Mouse (Mus musculus): Measurements from ENCODE around the gene Rabgap1l. TPM values are rescaled to one million over a fixed set of nuclear protein-coding genes. Genes with fewer than 3 reads are reported as not detected.
"Not testable (repeated sequence)": the region's sequence is repeated elsewhere in the genome, so short reads cannot be mapped to it uniquely, and the experiment has no call there.

Rabgap1l gene
- total RNA-seq, 2 experiments from 2014 or later = 22.3 to 30.4 TPM

DNA sequence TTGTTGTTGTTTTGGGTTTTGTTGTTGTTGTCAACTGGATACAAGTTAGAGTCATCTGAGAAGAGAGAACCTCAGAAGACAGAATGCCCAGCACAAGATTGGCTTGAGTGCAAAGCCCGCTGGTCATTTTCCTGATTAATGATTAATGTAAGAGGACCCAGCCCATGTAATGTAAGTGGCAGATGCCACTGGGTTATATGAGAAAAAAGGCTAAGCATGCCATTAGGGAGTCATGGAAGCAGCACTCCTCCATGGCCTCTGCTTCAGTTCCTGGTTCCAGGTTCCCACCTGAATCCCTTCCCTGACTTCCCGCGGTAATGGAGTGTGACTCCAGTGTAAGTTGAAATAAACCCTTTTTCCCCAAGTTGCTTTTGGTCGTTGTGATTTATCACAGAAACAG is 480.4 kb downstream of the Rabgap1l start:
- no peak for DNase-seq

DNA sequence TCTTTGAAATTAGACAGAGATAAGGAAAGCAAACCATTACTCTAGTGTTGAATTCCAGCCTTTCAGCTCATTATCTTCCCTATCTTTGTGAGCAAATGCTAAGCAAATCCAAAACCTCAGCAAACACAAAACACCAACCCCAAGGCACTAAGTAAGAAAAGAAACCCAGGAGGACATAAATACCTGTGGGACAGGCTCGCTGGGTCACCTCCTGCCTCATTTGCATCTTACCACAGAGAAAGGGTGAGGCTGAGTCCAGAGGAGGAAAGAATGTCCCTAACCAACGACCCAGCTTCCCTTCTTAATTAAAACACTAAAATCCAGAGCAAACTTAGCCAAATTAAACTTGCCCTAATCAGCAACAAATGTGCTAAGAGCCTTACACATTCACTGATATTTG is 481.1 kb downstream of the Rabgap1l start:
- no peak for DNase-seq

DNA sequence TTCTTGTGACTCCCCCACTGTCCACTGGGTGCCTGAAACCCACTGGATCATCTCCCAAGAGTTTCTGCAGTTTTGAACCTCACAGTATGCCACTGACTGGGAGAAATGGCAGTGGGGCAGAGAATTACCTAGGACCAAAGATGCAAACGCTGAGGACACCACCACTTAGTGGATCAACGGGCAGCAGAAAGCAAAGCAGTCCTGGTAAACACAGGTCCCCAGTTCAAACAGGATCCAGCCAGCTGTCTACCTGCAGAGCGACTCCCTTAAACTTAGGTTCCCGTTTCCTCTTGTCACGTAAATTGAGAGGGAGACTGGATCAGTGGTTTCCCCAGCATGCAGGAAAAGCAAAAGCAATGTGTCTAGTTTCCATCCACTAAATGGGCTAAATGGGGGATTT is 483.1 kb downstream of the Rabgap1l start:
- no peak for DNase-seq

DNA sequence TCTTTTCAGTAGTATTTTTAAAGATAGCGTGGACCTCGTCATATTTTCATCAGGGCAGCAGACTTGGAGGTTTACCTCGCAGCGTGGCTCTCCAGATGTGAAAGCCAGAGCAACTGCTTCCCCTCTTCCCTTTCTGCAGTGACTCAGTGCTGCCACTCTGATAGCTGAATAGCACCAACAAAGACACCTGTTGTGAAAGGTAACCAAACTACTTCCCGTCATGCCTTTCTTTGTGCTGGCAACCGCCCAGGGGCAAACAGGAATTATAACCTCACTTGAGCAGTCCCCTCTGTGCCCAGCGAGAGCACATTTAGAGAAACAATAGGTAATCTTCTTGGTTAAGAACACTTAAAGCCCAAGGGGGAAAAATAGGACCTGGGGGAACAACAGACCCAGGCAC is 484.0 kb downstream of the Rabgap1l start:
- no peak for DNase-seq

DNA sequence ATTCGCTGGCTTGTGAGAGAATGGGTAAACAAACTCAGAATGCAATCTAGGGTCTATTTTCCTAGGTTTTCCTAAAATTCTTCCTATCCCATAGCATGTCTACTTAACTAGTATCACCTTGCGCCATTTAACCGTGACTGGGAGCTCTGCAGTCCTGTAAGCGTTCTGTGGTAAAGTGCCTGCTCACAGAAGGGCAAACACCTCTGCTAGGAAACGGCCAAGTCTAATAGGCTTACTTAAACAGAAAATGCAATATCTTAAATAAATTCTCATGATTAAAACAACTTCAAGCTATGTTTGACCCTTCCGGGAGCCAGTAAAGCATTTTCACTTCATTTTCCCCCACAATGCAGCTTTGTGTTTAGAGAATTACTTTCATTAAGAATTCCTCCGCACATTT is 484.5 kb downstream of the Rabgap1l start:
- no peak for DNase-seq

DNA sequence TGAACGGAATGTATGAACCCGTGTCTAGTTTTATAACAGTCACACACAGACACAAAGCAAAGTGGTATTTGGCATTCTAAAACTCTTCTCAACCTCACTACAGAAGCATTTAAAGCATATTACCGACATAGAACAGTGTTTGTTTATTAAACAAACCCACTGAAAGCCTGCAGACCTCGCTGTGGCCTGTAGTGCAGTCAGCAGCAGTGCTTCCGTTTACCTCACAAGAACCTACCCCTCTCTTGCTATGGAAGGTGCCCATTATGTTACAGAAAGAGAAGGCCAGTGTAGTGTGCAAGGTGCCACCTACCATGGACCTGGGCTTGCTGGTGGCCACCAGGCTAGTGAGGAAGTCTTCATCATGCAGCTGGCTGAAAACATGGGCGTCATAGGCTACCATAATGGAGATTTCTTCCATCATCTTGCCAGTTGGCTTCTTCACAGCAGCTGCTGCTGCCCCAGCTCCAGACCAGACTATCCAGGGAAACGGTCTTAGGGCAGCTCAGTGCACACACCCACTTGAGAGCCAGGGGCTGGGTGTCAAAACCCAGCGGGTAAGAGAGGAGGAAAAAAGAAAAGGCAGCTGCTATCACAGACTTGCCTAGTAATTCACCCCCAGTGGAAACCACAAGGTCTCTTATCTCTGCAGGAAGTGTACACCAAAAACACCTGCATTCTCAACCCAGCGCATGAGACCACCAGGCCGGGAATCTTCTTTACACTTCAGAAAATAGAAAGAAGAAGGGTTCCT is 486.0 kb downstream of the Rabgap1l start:
- DNase-seq = no peak

DNA sequence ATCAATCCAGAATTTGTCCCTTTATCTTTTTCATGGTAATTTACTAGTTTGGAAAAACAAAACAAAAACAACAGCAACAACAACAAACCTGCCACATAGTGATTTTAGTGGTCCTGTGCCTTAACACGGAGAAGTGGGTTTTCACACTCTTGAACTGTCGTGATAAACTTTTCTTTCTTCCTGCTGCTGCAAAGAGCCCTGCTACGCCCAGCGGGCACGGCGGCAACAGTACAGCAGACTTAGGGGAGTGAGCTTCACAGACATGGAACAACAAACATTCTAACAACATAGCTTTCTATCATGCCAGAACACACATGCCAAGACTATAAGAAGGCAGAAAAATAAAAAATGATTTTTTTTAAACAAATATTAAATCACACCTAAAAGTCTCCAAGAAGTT is 486.7 kb downstream of the Rabgap1l start:
- no peak for DNase-seq

DNA sequence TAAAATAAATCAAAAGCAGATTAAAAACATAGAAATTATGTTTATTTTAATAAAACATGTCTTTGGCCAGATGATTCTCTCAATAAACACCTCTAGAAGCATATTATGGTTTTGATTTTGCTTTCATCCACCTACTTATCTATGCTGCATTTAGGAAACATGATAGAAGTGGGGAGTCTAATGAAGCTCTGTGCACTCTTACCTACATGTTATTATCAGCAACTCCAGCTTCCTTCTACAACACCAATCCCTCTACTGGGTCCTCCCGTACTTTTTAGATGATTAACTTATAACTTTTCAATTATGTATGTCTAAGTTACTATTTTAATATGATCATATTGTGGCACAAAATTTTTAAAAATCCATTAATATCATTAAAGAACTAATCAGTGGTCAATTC is 487.2 kb downstream of the Rabgap1l start:
- DNase-seq = no peak

DNA sequence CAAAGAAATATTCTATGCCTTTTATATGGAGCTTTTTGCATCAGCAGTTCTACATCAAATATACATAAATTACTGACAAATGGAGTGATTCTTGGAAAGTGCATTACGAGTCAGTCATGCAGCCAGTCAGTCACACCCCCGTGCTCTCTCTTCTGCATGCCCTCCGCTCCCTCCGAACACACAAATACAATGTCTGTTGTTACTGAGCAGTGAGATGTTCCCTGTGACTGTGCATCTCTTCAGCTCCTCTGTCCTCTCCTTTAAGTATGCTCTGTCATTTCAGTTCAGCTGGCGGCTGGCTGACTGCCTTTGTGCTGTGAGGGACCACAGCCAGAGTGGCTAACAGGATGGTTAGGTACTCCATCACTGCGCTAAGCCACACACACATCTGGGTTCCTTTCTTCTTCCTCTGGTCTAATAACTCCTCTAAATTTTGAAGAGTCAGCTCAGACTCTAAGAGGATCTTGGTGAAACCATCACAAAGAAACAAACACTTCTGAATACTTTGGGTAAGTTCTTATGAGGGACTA is 488.0 kb downstream of the Rabgap1l start:
- no peak for DNase-seq

DNA sequence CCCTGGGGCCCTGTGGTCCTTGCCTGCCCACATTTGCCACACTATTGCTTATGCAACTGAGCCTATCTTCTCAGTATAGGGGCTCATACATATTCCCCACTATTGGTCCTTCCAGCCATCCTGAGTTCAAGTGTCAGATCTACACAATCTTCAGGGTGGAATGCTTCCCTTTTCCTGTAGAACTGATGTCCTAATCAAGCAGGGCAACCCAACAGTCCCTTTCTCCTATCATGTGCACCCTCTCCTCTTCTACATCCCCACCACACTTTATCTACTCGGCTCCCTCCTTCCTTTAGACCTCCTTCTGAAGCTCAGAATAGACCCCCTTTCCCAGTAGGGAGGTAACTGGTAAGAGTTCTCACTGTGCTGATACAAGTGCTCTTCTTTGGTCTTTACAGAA is 490.7 kb downstream of the Rabgap1l start:
- no peak for DNase-seq

DNA sequence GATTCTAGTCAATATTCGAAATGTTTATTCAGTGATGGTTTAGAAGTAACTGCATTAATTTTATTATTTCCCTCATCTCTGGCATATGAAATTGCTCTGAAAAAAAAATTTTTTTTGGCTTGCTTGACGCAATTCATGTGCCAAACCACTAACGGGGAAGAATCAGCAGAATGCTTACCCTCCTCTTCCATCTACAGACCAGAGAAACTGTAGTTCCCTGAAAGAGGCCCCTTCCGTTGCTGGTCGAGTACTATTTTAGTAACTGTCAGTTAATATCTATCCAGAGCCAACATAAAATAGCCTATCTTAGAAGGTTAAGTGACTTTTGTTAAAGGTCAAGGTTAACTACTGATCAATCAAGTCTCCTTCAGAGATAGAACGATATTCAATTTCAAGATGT is 491.9 kb downstream of the Rabgap1l start:
- DNase-seq = no peak

DNA sequence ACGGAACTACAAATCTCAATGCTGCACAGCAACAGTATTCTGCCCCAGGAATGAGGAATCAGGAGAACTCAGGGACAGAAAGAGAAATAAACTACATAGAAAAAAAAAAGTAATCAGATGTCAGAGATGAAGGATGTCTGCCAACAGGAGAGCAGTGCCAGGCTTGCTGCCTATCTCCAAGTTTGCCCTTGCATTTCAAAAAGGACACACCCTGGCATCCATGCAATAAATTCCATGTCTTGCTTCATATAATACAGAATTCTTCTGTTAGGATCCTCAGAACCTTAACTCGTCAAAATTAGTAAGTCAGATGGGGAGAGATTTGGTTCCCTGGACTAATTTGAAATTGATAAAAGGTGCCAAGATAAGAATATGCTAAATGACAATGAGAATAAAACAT is 492.3 kb downstream of the Rabgap1l start:
- no peak for DNase-seq

DNA sequence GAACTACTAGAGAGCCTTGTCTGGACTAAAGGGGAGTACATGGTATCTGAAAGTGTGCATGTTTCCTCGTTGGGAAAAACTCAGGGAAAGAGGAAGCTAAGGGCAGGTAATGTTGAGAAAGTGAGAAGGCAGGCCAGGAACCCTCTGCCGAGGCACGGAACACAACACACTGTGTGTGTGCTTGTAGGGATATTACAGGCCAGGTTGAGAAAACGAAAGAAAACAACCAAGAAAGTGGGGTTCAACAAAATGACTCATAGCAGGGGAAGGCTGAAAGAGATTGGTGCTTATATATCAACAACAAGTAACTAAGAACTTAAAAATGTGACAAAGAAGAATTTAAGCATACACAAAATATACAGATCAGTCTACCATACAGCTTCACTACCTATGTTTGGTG is 493.0 kb downstream of the Rabgap1l start:
- DNase-seq = no peak

DNA sequence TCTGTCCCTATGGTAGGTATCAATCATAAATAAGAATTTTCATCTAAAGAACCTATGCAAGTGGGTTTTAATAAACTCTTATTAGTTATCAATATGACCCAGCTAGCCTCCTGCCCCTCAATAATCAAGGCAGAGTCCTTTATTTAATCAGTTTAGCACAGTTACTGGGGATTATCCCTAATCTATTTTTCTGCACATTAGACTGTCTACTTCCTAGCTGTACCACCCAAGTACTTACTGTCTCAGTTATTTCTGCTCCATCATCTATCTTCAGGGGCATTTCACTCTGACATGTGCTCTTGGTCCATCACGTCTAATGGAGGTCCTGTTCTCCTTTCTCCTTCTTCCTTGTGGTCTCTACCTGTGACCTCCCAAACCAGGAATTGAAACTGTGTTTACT is 494.1 kb downstream of the Rabgap1l start:
- no peak for DNase-seq

DNA sequence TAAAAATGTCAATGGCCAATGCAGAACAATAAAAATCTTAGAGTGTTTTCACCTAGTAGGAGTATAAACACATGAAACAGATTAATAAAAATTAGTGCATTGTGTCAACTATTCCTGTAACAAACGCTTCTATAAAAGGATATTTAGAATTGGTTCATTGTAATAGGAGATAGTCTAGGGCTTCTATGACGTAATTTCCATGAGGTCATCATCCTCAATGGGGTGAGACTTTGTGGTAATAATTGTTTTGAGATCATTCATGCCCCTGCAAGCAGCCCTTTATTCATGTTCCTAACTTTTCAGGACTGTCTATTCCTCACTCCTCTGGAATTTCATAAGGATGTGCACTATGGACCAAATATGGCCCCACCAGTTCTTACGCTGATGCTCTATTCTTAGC is 495.3 kb downstream of the Rabgap1l start:
- no peak for DNase-seq

DNA sequence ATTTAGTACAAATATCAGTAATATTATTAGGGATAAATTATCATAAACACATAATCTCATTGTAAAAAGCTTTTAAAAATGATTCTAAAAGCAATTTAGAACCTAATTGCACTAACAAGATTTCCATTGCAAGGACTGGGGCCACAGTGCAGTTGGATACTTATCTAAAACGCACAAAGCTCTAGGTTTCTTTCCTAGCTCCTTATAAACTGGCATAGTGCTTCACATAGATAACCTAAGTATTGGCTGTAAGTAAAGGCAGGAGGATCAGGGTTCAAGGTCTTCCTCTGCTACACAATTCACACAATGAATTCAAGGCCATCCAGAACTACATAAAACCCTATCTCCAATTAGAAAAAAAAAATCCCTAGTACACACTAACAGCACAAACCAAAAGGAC is 497.7 kb downstream of the Rabgap1l start:
- no peak for DNase-seq

DNA sequence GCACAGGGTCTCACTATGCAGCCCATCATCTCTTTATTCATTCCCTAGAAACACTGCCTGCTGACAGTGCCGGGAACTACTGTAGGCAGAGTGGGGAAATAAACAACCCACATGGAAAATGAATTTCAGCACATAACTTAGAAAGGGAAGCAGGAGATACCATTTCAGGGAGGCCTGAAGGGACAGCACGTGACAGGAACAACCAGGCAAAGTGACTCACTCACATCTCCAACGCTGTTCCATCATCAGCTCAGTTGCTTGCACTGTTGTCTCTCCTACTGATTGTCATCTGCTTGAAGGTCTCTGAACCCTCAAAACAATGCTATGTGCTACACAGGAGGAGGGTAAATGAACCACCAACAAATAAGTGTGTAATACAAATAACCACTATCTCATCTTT is 499.5 kb downstream of the Rabgap1l start:
- DNase-seq = no peak

DNA sequence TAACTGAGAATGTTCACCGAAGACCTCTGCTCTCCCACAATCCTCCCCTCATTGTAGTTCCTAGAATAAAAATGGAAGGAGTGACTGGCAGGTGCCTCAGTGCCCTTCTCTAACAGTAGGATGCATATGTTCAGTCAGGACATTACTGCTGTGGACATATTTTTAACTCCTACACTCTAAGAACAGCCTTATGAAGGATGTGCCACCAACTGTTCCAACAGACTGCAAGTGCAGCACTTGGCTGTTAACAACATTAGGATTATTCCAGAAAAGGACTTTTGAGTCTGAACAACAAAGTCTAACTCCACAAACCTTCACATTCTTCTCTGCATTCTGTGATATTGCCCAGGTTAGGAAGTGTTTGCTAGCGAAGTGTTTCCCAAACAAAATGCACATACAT is 501.0 kb downstream of the Rabgap1l start:
- DNase-seq = no peak

DNA sequence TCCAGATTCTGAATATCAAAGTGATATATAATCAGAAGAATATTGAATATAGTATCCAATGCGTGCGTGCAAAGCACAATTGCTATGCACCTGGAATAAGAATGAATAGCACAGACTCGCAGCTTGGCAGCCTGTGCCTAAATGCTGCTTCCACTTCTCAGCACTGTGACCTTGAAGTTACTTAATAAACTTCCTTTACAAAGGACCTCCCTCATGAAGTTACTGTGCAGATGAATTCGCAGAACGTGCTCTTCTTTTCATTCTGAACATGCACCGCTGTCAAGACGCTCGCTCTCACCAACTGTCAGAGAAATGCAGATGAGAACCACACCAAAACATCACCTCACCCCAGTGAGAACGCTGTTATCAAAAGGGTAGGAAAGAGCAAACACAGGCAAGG is 502.8 kb downstream of the Rabgap1l start:
- no peak for DNase-seq

DNA sequence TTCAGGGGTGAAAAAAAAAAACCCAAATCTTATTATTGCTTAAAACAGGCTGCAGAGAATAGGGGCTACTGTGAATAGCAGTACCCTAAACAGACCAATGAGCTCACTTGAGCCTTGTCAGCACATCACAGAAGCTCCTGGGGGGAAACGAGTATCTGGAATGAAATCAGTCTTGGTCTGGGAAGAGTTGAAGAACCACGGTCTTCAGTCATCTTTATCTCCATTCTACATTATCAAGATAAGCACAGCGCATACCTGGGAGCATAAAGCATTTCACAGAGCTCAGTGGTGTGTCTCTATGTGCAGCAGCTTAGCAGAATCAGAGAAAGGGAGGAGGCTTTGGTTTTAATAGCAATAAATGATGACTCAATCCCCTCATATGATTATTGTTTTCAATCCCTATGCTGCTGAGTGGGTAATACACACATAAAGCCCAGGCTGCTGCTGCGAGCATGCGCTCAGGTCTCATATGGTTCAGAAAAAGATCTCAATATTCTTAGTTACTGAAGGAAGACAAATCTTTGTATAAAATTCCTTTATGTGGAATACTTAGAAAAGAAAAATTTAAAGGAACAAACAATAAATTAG is 505.9 kb downstream of the Rabgap1l start:
- DNase-seq = no peak

DNA sequence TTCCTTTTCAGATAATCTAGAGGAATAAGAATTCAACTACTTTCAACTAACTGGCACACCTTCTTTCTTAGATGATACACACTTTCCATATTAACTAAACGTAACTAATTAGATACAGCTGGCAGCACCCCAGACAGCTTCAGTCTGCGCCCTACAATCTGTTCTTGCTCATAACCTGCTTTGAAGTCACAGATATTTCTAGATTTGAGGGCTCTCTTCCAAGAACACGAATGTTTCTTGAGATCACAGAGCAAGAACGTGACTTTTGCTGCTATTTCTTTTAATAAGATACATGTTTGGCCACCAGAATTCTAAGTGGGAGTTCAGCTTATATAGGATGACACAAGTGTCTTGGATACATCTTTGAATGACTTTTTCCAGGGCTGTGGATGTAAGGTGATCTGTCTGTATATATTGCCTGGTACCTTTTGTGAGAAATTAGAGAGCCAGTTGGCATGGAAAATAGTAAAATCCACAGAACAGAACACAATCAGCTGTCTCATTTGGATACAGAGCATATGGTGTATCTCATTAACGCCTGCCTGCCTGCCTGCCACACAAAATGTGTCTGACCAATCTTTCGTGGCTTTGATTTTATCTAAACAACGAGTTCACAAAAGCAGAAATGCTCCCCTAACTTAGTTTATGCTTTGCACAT is 506.5 kb downstream of the Rabgap1l start:
- DNase-seq = no peak

DNA sequence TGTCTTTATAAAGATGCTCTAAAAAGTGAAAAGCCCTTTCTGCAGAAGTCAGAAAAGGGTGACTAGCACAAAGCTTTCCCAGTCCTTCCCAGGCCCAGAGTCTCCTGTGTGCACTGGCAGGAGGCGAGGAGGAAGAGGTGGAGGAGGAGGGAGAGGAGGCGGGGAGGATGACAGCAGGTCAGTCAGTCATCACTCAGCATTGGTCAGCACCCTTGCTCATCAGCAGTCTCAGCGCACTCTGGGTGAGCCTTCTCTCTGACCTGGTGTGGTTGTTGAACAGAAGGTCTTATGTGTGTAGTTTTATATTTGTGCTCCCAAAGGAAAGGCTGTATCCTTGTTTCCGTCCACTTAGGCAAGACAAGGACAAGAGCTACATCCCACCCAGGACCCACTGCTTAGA is 508.8 kb downstream of the Rabgap1l start:
- DNase-seq = no peak

DNA sequence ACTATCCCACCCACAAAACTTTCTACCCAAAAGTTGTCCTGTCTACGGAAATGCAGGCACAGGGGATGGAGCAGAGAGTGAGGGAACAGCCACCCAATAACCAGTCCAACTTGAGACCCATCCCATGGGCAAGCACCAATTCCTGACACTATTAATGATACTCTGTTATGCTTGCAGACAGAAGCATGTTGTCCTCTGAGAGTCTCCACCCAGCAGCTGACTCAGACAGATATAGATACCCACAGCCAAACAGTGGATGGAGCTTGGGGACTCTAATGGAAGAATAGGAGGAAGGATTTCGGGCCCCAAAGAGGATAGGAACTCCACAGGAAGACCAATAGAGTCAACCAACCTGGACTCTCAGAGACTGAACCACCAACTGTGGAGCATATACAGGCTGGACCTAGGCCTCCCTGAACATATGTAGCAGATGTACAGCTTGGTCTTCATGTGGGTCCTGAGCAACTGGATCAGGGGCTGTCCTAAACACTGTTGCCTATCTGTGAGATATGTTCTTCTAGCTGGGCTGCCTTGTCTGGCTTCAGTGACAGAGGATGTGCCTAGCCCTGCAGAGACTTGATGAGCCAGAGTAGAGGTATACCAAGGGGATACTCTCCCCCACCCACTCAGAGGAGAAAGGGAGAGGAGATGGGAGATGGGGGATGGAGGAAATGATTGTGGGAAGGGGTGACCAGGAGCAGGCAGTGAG is 510.7 kb downstream of the Rabgap1l start:
- not testable (repeated sequence) for DNase-seq
